Mouse (Mus musculus): ENCODE results near the gene Eno2. TPM values are rescaled to one million over a fixed set of nuclear protein-coding genes. Genes with fewer than 3 reads are reported as not detected.
A peak's percentile ranks its signal among the peaks of the same experiment; 100 is the strongest.

Gene Eno2
- total RNA-seq, 2 experiments from 2014 or later: 6.0 to 6.5 TPM

GRCm38 (mm10) chr6:124767920-124768703 lies 1.4 kb downstream of the Eno2 start:
- no peak for DNase-seq (ENCODE audit: low spot score in 2 of 2)

- no peak for DNase-seq (ENCODE audit: low spot score in 2 of 2)
Observed at GRCm38 (mm10) chr6:124767536-124767919, 1.9 kb downstream of the Eno2 start.

GRCm38 (mm10) chr6:124765951-124766350 lies 3.5 kb downstream of the Eno2 start:
- DNase-seq (ENCODE audit: low spot score in 2 of 2): no peak

- peak; percentile 58 to 80 for DNase-seq (ENCODE audit: low spot score in 2 of 2)
Observed at GRCm38 (mm10) chr6:124759259-124759658, 10.2 kb downstream of the Eno2 start.

GRCm38 (mm10) chr6:124758849-124759232 lies 10.6 kb downstream of the Eno2 start:
- no peak for DNase-seq (ENCODE audit: low spot score in 2 of 2)

GRCm38 (mm10) chr6:124757909-124758848 lies 11.3 kb downstream of the Eno2 start:
- DNase-seq (ENCODE audit: low spot score in 2 of 2): peak in 1 of 2 experiments; percentile 58

- no peak for DNase-seq (ENCODE audit: low spot score in 2 of 2)
Observed at GRCm38 (mm10) chr6:124757351-124757880, 12.1 kb downstream of the Eno2 start.

- DNase-seq (ENCODE audit: low spot score in 2 of 2): peak; percentile 85 to 88
Observed at GRCm38 (mm10) chr6:124756652-124757350, 12.7 kb downstream of the Eno2 start.

GRCm38 (mm10) chr6:124755831-124756595 lies 13.5 kb downstream of the Eno2 start, which contains the start of the genes Gm45234 and Atn1:
Gene Gm45234, minus strand, starts transcription at chr6:124756021.
Gene Atn1, minus strand, starts transcription at chr6:124756524.
- DNase-seq (ENCODE audit: low spot score in 2 of 2): peak; percentile 56 to 81

- DNase-seq (ENCODE audit: low spot score in 2 of 2): no peak
Observed at GRCm38 (mm10) chr6:124755306-124755705, 14.2 kb downstream of the Eno2 start.

- DNase-seq (ENCODE audit: low spot score in 2 of 2): no peak
Observed at GRCm38 (mm10) chr6:124753861-124754260, 15.6 kb downstream of the Eno2 start.

- no peak for DNase-seq (ENCODE audit: low spot score in 2 of 2)
Observed at GRCm38 (mm10) chr6:124750405-124750804, 19.1 kb downstream of the Eno2 start.

GRCm38 (mm10) chr6:124746654-124747632 lies 22.5 kb downstream of the Eno2 start:
- no peak for DNase-seq (ENCODE audit: low spot score in 2 of 2)

GRCm38 (mm10) chr6:124746296-124746605 lies 23.2 kb downstream of the Eno2 start:
- no peak for DNase-seq (ENCODE audit: low spot score in 2 of 2)

- peak; percentile 85 to 92 for DNase-seq (ENCODE audit: low spot score in 2 of 2)
Observed at GRCm38 (mm10) chr6:124745490-124746295, 23.8 kb downstream of the Eno2 start.

GRCm38 (mm10) chr6:124744755-124745321 lies 24.6 kb downstream of the Eno2 start:
- no peak for DNase-seq (ENCODE audit: low spot score in 2 of 2)

GRCm38 (mm10) chr6:124743647-124744046 lies 25.8 kb downstream of the Eno2 start:
- DNase-seq (ENCODE audit: low spot score in 2 of 2): no peak
